Mouse (Mus musculus) embryonic facial prominence, embryonic 11.5 days (tissue): Measurements from ENCODE around the gene Slc4a4. TPM values are rescaled to one million over a fixed set of nuclear protein-coding genes. Genes with fewer than 3 reads are reported as not detected.

Source experiments
- ATAC-seq: fragments of 200-750 bp; cut with Nextera tagmentation; replicated peaks from 2 replicates; pipeline ENCODE4 v1.8.0; 2017; ENCODE audit warnings: low read depth; ENCODE audit not compliant: insufficient number of reproducible peaks, low FRiP score, low TSS enrichment
- DNase-seq: peaks from one replicate; pipeline ENCODE4 v3.0.0-alpha.2; 2015; ENCODE audit warnings: low spot score
- H3K27ac ChIP-seq: fragments of 300-500 bp; sonication (generic); replicated peaks from 2 replicates; pipeline ENCODE4 v1.5.1; 2014; ENCODE audit warnings: mild to moderate bottlenecking, low read depth, low read length, control low read depth
- H3K27me3 ChIP-seq: fragments of 300-500 bp; sonication (generic); 2 replicates; pipeline ENCODE4 v1.6.1; 2014; ENCODE audit warnings: mild to moderate bottlenecking, low read length, moderate library complexity, mixed read lengths; ENCODE audit not compliant: control insufficient read depth, insufficient read depth
- H3K36me3 ChIP-seq: fragments of 300-500 bp; sonication (generic); replicated peaks from 2 replicates; pipeline ENCODE4 v1.6.1; 2014; ENCODE audit warnings: low read depth, mild to moderate bottlenecking, low read length, moderate library complexity, mixed read lengths; ENCODE audit not compliant: control insufficient read depth, insufficient read depth
- H3K4me1 ChIP-seq: fragments of 300-500 bp; sonication (generic); 2 replicates; pipeline ENCODE4 v1.6.1; 2014; ENCODE audit warnings: low read length, mixed read lengths; ENCODE audit not compliant: control insufficient read depth, insufficient read depth
- H3K4me2 ChIP-seq: fragments of 300-500 bp; sonication (generic); 2 replicates; pipeline ENCODE4 v1.6.1; 2014; ENCODE audit warnings: low read depth, mild to moderate bottlenecking, control low read depth, low read length, moderate library complexity
- H3K4me3 ChIP-seq: fragments of 300-500 bp; sonication (generic); 2 replicates; pipeline ENCODE4 v1.5.1; 2014; ENCODE audit warnings: low read depth, low read length, control low read depth
- H3K9ac ChIP-seq: fragments of 300-500 bp; sonication (generic); replicated peaks from 2 replicates; pipeline ENCODE4 v1.6.1; 2014; ENCODE audit warnings: mild to moderate bottlenecking, control low read depth, low read length
- H3K9me3 ChIP-seq: fragments of 300-500 bp; sonication (generic); replicated peaks from 2 replicates; pipeline ENCODE4 v1.6.1; 2016; ENCODE audit warnings: mild to moderate bottlenecking, low read length, inconsistent platforms, mixed read lengths; ENCODE audit not compliant: control insufficient read depth
- WGBS: fragments of 180-500 bp; shearing (Covaris S2); extraction: QIAGEN DNeasy Blood & Tissue Kit; methylation state at CpG from one replicate; pipeline ENCODE4 v1.1.7; 2014; 5-methylcytosine and 5-hydroxymethylcytosine counted together
- polyA plus RNA-seq: library from polyadenylated mRNA; unstranded; fragments of >200 nt; fragmentation: Nextera tagmentation; extraction: Ambion mirVana; gene quantifications from 2 replicates; pipeline ENCODE4 v1.2.1, GENCODE M21; 2014

Slc4a4 gene
- polyA plus RNA-seq, 1 experiment from 2014 or later, result 1.6 TPM

DNA sequence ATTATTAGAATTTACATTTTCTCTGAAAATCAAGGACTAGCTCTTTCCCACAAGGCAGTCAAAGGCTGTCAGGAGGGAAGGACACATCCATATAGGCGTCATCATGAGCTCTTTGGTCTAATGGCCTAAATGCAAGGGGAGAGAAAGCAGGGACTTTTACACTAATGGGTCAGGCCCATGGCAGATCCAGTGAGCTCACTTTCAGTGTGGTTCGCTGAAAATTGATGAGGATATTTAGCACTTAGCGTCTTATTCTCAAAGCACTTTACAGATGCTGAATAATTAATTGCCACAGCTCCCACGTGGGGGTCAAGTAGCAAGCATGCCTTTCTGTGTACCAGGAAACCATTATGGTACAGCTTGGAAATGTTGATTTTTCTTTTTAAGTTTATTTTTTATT lies 16.5 kb downstream of the Slc4a4 start:
- no peaks in the 10 kb centered on the region for H3K9me3 ChIP-seq
- ATAC-seq (no peak), DNase-seq (no peak)
- H3K4me3 ChIP-seq, result no peak overlapping the region
- WGBS, result 63% methylated on average over 4 of the region's 4 CpGs
- no peak overlapping the region for H3K4me2 ChIP-seq
- H3K9ac ChIP-seq, result no peak overlapping the region
- H3K27me3 ChIP-seq, result no peaks in the 10 kb centered on the region
- no peaks in the 10 kb centered on the region for H3K4me1 ChIP-seq
- H3K27ac ChIP-seq, result no peak overlapping the region
- H3K36me3 ChIP-seq, result no peaks in the 10 kb centered on the region

DNA sequence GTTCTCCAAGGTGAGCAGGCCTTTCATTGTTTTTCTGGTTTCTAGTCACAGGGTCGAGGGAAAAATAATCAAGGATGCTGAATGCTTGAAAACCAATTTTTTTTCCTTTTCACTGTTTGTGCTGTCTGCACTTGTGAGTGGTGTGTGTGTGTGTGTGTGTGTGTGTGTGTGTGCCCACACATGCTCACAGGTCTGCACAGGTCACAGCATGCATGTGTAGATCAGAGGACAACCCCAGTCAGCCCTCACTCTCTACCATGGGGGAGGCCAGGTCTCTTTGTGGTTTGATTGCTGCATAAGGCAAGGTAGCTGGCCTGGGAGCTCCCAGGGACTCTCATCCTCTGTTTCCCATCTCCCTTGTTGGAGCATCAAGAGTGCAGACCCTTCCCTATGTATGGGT lies 16.9 kb downstream of the Slc4a4 start:
- Histone ChIP-seq H3K4me3 (no peak overlapping the region), H3K27me3 (no peaks in the 10 kb centered on the region), H3K9me3 (no peaks in the 10 kb centered on the region), H3K4me1 (no peaks in the 10 kb centered on the region), H3K27ac (no peak overlapping the region), H3K36me3 (no peaks in the 10 kb centered on the region), H3K4me2 (no peak overlapping the region), H3K9ac (no peak overlapping the region)
- no peak for ATAC-seq
- DNase-seq, result no peak
- 69% methylated on average over 1 of the region's 1 CpGs for WGBS

DNA sequence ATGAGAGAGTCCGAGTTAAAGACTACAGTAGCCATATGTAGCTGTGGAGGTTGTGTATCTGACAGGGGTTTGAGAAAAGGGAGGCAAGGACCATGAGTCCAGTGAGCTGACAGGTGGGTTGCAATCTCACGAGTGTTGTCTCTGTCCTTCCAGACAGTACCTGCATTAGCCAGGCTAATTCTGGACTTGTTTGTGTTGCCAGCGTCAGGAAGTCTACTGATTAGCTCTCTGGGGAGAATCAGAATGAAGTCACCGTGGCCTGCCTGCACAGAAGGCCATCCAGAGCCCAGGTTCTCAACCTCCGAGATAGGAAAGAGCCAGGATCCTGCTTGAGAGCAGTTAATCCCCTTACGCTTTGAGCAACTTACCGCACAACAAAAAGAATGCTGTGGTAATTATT lies 18.2 kb downstream of the Slc4a4 start:
- no peaks in the 10 kb centered on the region for H3K9me3 ChIP-seq
- no peak overlapping the region for H3K4me2 ChIP-seq
- no peak overlapping the region for H3K27ac ChIP-seq
- 64% methylated on average over 7 of the region's 7 CpGs for WGBS
- H3K4me1 ChIP-seq, result no peaks in the 10 kb centered on the region
- DNase-seq, result no peak
- no peak for ATAC-seq
- H3K9ac ChIP-seq, result no peak overlapping the region
- no peaks in the 10 kb centered on the region for H3K36me3 ChIP-seq
- no peaks in the 10 kb centered on the region for H3K27me3 ChIP-seq
- no peak overlapping the region for H3K4me3 ChIP-seq

DNA sequence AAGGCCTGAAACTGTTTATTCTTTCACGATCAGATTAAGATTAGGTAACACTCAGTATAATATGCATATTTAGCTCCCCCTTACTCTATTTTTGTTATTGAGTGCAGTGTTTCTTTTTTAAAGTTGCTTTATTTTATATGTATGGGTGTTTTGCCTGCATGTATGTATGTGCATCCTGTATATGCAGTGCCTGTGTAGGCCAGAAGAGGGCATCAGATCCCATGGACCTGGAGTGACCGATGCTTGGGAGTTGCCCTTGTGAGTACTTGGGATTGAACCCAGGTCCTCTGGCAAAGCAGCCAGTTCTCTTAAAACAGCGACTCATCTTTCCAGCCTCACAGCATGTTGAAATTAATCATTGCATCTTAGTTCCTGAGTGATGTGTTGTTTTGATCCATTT lies 21.0 kb downstream of the Slc4a4 start:
- H3K4me2 ChIP-seq, result no peak overlapping the region
- no peak overlapping the region for H3K4me3 ChIP-seq
- H3K27me3 ChIP-seq, result no peaks in the 10 kb centered on the region
- no peaks in the 10 kb centered on the region for H3K9me3 ChIP-seq
- ATAC-seq, result no peak
- 96% methylated on average over 3 of the region's 3 CpGs for WGBS
- no peaks in the 10 kb centered on the region for H3K36me3 ChIP-seq
- no peaks in the 10 kb centered on the region for H3K4me1 ChIP-seq
- H3K27ac ChIP-seq, result no peak overlapping the region
- no peak overlapping the region for H3K9ac ChIP-seq
- no peak for DNase-seq

DNA sequence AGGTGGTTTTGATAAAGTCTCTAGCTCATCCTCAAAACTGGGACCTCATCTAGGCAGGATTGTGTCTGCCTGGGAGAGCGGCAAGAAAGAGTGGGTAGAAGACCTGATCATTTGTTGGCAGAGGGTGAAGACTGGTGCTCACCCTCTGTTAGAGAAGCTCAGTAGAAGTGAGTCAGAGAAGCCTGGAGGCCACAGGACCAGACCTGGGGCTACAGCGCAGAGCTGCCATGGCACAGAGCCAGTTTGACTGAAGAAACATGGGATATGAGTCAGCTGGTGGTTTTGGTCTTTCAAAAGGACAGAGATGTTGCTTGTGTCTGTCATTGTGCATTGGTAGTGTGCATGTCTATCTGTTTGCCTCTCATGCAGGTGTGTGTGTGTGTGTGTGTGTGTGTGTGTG lies 26.0 kb downstream of the Slc4a4 start:
- no peaks in the 10 kb centered on the region for H3K36me3 ChIP-seq
- H3K4me2 ChIP-seq, result no peak overlapping the region
- no peak for ATAC-seq
- no peaks in the 10 kb centered on the region for H3K9me3 ChIP-seq
- H3K27me3 ChIP-seq, result no peaks in the 10 kb centered on the region
- no peak overlapping the region for H3K4me3 ChIP-seq
- no peaks in the 10 kb centered on the region for H3K4me1 ChIP-seq
- 97% methylated on average over 2 of the region's 2 CpGs for WGBS
- no peak for DNase-seq
- no peak overlapping the region for H3K27ac ChIP-seq
- H3K9ac ChIP-seq, result no peak overlapping the region

DNA sequence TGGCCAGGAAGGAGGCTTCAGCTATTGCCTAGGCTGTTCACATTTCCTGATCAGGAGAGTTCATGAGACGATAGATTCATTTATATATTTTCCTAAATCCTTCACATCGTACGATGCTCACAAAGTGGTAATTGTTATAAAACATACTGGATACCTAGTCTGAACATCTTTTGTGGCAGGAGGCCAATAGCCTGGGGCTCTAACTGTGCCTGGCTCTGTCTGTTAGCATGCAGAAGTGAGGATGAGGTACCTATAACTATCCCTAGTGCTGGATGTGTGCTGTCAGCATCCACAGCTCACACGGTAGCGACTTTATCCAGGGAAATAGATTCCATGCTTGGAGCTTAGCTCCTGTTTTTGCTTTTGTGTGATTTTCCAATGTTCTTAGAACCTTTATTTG lies 28.5 kb downstream of the Slc4a4 start:
- Histone ChIP-seq H3K36me3 (no peaks in the 10 kb centered on the region), H3K27me3 (no peaks in the 10 kb centered on the region), H3K4me3 (no peak overlapping the region), H3K9me3 (no peaks in the 10 kb centered on the region), H3K4me2 (no peak overlapping the region), H3K9ac (no peak overlapping the region), H3K27ac (no peak overlapping the region), H3K4me1 (no peaks in the 10 kb centered on the region)
- 89% methylated on average over 5 of the region's 5 CpGs for WGBS
- no peak for DNase-seq
- no peak for ATAC-seq

DNA sequence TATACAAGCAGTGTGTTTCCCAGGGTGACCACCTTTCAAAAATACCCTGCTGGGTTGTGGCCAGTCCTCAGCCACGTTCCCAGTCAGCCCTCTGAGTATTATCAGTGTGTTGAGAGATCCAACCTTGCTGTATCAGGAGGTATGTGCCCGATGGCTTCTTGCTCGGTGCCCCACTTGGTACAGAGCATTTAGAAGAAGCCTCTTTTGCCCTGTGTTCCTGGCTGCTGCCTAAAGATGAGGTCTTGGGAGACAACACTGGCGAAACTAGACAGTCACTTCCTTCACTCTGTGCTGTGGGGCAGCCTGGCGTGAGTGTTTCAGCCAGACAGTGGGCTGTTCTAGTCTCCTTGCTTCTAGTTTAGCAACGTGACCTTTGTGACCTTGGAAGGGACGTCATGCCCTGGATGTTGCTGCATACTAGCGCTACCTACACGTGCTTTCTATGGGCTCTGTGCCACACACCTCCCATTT lies 29.9 kb downstream of the Slc4a4 start:
- no peaks in the 10 kb centered on the region for H3K4me1 ChIP-seq
- no peak for DNase-seq
- ATAC-seq, result no peak
- H3K4me3 ChIP-seq, result no peak overlapping the region
- no peak overlapping the region for H3K27ac ChIP-seq
- H3K9ac ChIP-seq, result no peak overlapping the region
- no peaks in the 10 kb centered on the region for H3K27me3 ChIP-seq
- no peaks in the 10 kb centered on the region for H3K36me3 ChIP-seq
- H3K9me3 ChIP-seq, result no peaks in the 10 kb centered on the region
- no peak overlapping the region for H3K4me2 ChIP-seq
- 64% methylated on average over 9 of the region's 9 CpGs for WGBS

DNA sequence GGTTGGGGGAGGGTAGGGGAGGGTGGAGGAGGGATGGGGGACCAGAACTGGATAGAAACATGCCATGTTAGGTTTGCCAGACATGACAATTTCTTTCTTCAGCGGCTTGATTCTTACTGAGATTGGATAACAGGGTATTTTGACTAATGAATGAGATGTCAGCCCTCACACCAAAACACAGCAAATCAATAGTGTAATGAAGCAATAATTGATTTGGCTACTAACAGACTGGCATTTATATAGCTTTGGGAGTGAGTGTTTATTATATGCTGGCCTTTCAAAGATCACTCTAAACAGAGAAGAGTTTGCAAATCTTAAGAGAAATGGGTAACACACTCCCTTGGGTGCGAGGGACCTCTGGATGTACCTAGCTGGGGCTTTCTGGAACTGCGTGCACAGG lies 30.6 kb downstream of the Slc4a4 start:
- ATAC-seq (no peak), DNase-seq (no peak)
- Histone ChIP-seq H3K4me1 (no peaks in the 10 kb centered on the region), H3K27me3 (no peaks in the 10 kb centered on the region), H3K9me3 (no peaks in the 10 kb centered on the region), H3K4me3 (no peak overlapping the region), H3K36me3 (no peaks in the 10 kb centered on the region), H3K27ac (no peak overlapping the region), H3K4me2 (no peak overlapping the region), H3K9ac (no peak overlapping the region)
- WGBS, result 89% methylated on average over 3 of the region's 3 CpGs
